Mouse (Mus musculus) forebrain, embryonic 14.5 days (tissue): ENCODE results near the gene Fam168a. TPM values are rescaled to one million over a fixed set of nuclear protein-coding genes. Genes with fewer than 3 reads are reported as not detected.

ENCODE experiments used
- ATAC-seq: fragments of 200-750 bp; cut with Nextera tagmentation; 2 replicates; pipeline ENCODE4 v1.8.0; 2017; ENCODE audit warnings: mild to moderate bottlenecking, moderate library complexity
- DNase-seq: peaks from one replicate; pipeline ENCODE4 v3.0.0-alpha.2; 2015; ENCODE audit warnings: low spot score
- H3K27ac ChIP-seq: fragments of 300-500 bp; sonication (generic); 2 replicates; pipeline ENCODE4 v1.5.1; 2014; ENCODE audit warnings: low read depth, mild to moderate bottlenecking, control low read depth, low read length, moderate library complexity
- H3K27me3 ChIP-seq: fragments of 300-500 bp; sonication (generic); replicated peaks from 2 replicates; pipeline ENCODE4 v1.6.1; 2014; ENCODE audit warnings: low read length, control low read depth, mixed read lengths; ENCODE audit not compliant: control insufficient read depth, insufficient read depth
- H3K36me3 ChIP-seq: fragments of 300-500 bp; sonication (generic); 2 replicates; pipeline ENCODE4 v1.6.1; 2014; ENCODE audit warnings: low read length, control low read depth; ENCODE audit not compliant: control insufficient read depth, insufficient read depth
- H3K4me1 ChIP-seq: fragments of 300-500 bp; sonication (generic); 2 replicates; pipeline ENCODE4 v1.6.1; 2014; ENCODE audit warnings: antibody characterized with exemption, low read length, control low read depth; ENCODE audit not compliant: control insufficient read depth, insufficient read depth
- H3K4me2 ChIP-seq: fragments of 300-500 bp; sonication (generic); 2 replicates; pipeline ENCODE4 v1.6.1; 2014; ENCODE audit warnings: mild to moderate bottlenecking, control low read depth, low read length
- H3K4me3 ChIP-seq: fragments of 300-500 bp; sonication (generic); 2 replicates; pipeline ENCODE4 v1.5.1; 2014; ENCODE audit warnings: low read depth, low read length, control low read depth
- H3K9ac ChIP-seq: fragments of 300-500 bp; sonication (generic); 2 replicates; pipeline ENCODE4 v1.6.1; 2014; ENCODE audit warnings: mild to moderate bottlenecking, low read length, control low read depth, moderate library complexity
- H3K9me3 ChIP-seq: fragments of 300-500 bp; sonication (generic); replicated peaks from 2 replicates; pipeline ENCODE4 v1.6.1; 2016; ENCODE audit warnings: low read length, control low read depth, mixed read lengths; ENCODE audit not compliant: control insufficient read depth
- WGBS: fragments of 180-500 bp; shearing (Covaris S2); extraction: QIAGEN DNeasy Blood & Tissue Kit; methylation state at CpG from one replicate; pipeline ENCODE4 v1.1.7; 2014; 5-methylcytosine and 5-hydroxymethylcytosine counted together
- microRNA-seq: library from miRNA; unstranded; fragments of <30 nt; microRNA quantifications from one replicate; pipeline ENCODE4, GENCODE M21; 2016
- polyA plus RNA-seq: library from polyadenylated mRNA; unstranded; fragments of >200 nt; fragmentation: Nextera tagmentation; extraction: Ambion mirVana; gene quantifications from 2 replicates; pipeline ENCODE4 v1.2.1, GENCODE M21; 2014

Gene Fam168a
- polyA plus RNA-seq, 1 experiment from 2014 or later: 86.6 TPM

GRCm38 (mm10) chr7:100881531-100881930 is 175.1 kb downstream of the Fam168a start:
- ATAC-seq (no peak), DNase-seq (no peak)
- peaks cover 80% of the 10 kb centered on the region for H3K36me3 ChIP-seq
- no peaks in the 10 kb centered on the region for H3K4me1 ChIP-seq
- no peaks in the 10 kb centered on the region for H3K9me3 ChIP-seq
- 90% methylated on average over 9 of the region's 9 CpGs for WGBS
- H3K27ac ChIP-seq: no peak overlapping the region
- no peak overlapping the region for H3K9ac ChIP-seq
- H3K27me3 ChIP-seq: no peaks in the 10 kb centered on the region
- H3K4me2 ChIP-seq: no peak overlapping the region
- no peak overlapping the region for H3K4me3 ChIP-seq

DNA sequence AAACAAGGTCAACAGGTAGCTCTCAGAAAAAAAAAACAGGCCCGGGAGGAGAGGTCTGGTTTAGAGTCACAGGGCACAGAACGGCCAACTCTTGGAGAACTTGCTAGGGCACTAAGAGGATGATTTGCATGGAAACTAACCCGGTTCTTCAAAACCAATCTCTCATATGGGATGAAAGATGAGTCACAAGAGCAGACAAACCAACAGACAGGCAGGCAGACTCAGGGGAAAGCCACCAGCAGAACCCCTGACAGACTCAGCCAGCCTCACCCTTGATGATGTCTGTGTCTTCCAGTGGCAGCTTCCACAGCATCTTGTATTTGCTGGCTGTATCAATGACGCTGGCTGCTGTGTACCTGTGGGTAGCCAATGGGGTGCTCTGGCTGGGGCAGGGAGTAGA is 175.5 kb downstream of the Fam168a start:
- no peak overlapping the region for H3K4me2 ChIP-seq
- ATAC-seq (no peak), DNase-seq (no peak)
- no peak overlapping the region for H3K9ac ChIP-seq
- H3K4me1 ChIP-seq: no peaks in the 10 kb centered on the region
- no peak overlapping the region for H3K27ac ChIP-seq
- no peak overlapping the region for H3K4me3 ChIP-seq
- H3K9me3 ChIP-seq: no peaks in the 10 kb centered on the region
- 92% methylated on average over 4 of the region's 4 CpGs for WGBS
- H3K36me3 ChIP-seq: peaks cover 76% of the 10 kb centered on the region
- no peaks in the 10 kb centered on the region for H3K27me3 ChIP-seq

DNA sequence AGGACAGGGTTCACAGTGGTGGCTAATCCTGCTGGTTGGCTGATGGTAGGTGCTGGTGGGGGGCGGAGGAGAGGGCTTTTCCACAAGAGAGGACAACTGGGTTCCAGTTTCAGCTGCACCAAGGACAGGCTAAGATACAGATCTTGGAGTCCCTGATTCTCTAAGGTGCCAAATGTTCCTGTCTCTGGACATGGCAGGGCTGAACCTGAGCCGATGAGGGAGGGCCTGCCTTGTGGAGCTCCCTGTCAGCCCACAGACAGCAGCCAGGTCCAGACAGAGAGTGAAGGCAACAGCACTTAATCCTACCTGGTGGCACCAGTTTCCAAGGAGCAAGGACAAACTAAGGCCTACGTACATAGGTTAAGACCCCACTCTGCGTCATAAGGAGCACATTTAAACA is 178.0 kb downstream of the Fam168a start:
- 93% methylated on average over 4 of the region's 4 CpGs for WGBS
- H3K9me3 ChIP-seq: no peaks in the 10 kb centered on the region
- H3K27ac ChIP-seq: no peak overlapping the region
- DNase-seq (no peak), ATAC-seq (no peak)
- no peaks in the 10 kb centered on the region for H3K27me3 ChIP-seq
- H3K36me3 ChIP-seq: peaks cover 64% of the 10 kb centered on the region
- no peak overlapping the region for H3K4me2 ChIP-seq
- no peak overlapping the region for H3K9ac ChIP-seq
- no peak overlapping the region for H3K4me3 ChIP-seq
- no peaks in the 10 kb centered on the region for H3K4me1 ChIP-seq

GRCm38 (mm10) chr7:100886535-100886934 is 180.1 kb downstream of the Fam168a start:
- Histone ChIP-seq H3K36me3 (peaks cover 61% of the 10 kb centered on the region), H3K27me3 (no peaks in the 10 kb centered on the region), H3K4me1 (no peaks in the 10 kb centered on the region), H3K9ac (no peak overlapping the region), H3K9me3 (no peaks in the 10 kb centered on the region), H3K27ac (no peak overlapping the region), H3K4me2 (no peak overlapping the region), H3K4me3 (no peak overlapping the region)
- no peak for ATAC-seq
- DNase-seq: peak; percentile 63
- WGBS: 30% methylated on average over 3 of the region's 3 CpGs

Small RNAs within 50 kb of the gene (microRNA-seq; reads per million reads assigned to microRNA genes)
- 31.2 reads per million, percentile 43 among the genes with 10 or more reads in this experiment for gene Mir3102

Other genes with a start within 250 kb of the Fam168a start
- not detected in 2 replicates for gene Ucp3, start 233.6 kb upstream of the Fam168a start, polyA plus RNA-seq
- 42.5 and 55.0 TPM in 2 replicates for gene Ucp2, start 213.3 kb upstream of the Fam168a start, polyA plus RNA-seq
- 4.6 and 5.0 TPM in 2 replicates for gene Dnajb13, start 191.7 kb upstream of the Fam168a start, polyA plus RNA-seq
- gene Coa4, start 169.6 kb upstream of the Fam168a start, polyA plus RNA-seq: 13.7 and 19.0 TPM in 2 replicates
- 188 and 208 TPM in 2 replicates for gene Rab6a, start 99.2 kb upstream of the Fam168a start, polyA plus RNA-seq
- gene Mrpl48, start 98.3 kb upstream of the Fam168a start, polyA plus RNA-seq: 82.8 and 85.1 TPM in 2 replicates
- gene Plekhb1, start 44.2 kb upstream of the Fam168a start, polyA plus RNA-seq: 5.7 and 8.0 TPM in 2 replicates
- gene Relt, start 156.8 kb downstream of the Fam168a start, polyA plus RNA-seq: 2.6 TPM in 2 replicates
- 8.0 and 8.8 TPM in 2 replicates for gene Arhgef17, start 225.5 kb downstream of the Fam168a start, polyA plus RNA-seq